Mouse (Mus musculus) myocyte (in vitro differentiated cells): Measurements from ENCODE around the gene Dynlt1c. TPM values are rescaled to one million over a fixed set of nuclear protein-coding genes. Genes with fewer than 3 reads are reported as not detected.
A peak's percentile ranks its signal among the peaks of the same experiment; 100 is the strongest.
"Not testable (repeated sequence)": the region's sequence is repeated elsewhere in the genome, so short reads cannot be mapped to it uniquely, and the experiment has no call there.

Source experiments
- H3K27me3 ChIP-seq: one replicate; pipeline ENCODE4 v1.6.1; 2011; ENCODE audit not compliant: control insufficient read depth, insufficient read depth, insufficient read length
- H3K36me3 ChIP-seq: one replicate; pipeline ENCODE4 v1.6.1; 2011; ENCODE audit not compliant: control insufficient read depth, insufficient read depth
- H3K4me2 ChIP-seq: one replicate; pipeline ENCODE4 v1.6.1; 2011; ENCODE audit warnings: low read depth, control low read depth
- H3K4me3 ChIP-seq: one replicate; pipeline ENCODE4 v1.5.1; 2011; ENCODE audit warnings: mild to moderate bottlenecking, control low read depth, moderate library complexity
- H3K79me2 ChIP-seq: one replicate; pipeline ENCODE4 v1.6.1; 2011; ENCODE audit not compliant: control insufficient read depth, insufficient read depth
- H3ac ChIP-seq: one replicate; pipeline ENCODE4 v1.6.1; 2011; ENCODE audit not compliant: control insufficient read depth, insufficient read length
- CEBPB ChIP-seq: IDR thresholded peaks from 2 replicates; pipeline ENCODE4 v1.6.1; 2011; ENCODE audit warnings: mild to moderate bottlenecking, moderate library complexity; ENCODE audit not compliant: poor library complexity, insufficient read depth, severe bottlenecking
- POLR2A ChIP-seq: IDR thresholded peaks from one replicate; pipeline ENCODE4 v1.6.1; 2011; ENCODE audit warnings: low read depth, mild to moderate bottlenecking, control low read depth, moderate library complexity; ENCODE audit not compliant: insufficient read length
- POLR2AphosphoS2 ChIP-seq: IDR thresholded peaks from one replicate; pipeline ENCODE4 v1.6.1; 2011; ENCODE audit warnings: low read depth, control low read depth; ENCODE audit not compliant: insufficient read length
- polyA plus RNA-seq: library from polyadenylated mRNA; unstranded; fragments of >200 nt; fragmentation: generic; extraction: Trizol; gene quantifications from one replicate; pipeline ENCODE4 v1.2.1, GENCODE M21; 2012; ENCODE audit warnings: missing spikeins

Dynlt1c gene
- 11.4 TPM for polyA plus RNA-seq

DNA sequence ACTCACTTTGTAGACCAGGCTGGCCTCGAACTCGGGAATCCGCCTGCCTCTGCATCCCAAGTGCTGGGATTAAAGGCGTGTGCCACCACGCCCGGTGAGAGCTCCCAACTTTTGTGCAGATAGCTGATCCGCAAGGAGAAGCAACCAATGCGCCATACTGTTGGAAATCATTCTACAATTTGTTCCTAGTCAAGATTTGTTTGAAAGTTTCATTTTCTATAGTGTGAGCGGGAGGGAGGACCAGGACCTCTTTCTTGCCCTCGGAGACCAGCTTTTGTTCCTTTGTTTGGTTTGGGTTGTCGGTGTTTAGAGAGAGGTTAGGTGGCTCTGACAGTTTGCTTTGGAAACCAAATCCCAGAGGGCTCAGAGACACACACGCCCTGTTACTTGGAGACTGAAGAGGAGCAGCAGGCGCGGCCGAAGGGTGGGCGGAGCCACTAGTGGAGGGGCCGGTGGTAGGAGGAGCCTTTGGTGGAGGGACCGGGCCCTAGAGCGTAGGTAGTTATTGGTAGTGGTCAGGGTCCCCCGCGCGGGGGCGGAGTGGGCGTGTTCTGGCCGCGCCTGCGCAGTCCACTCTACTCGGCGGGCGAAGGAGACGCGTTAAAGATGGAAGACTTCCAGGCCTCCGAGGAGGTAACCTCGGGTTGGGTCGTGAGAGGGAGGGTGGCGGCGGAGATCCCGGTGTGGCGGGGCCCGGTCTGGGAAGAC is at the start of gene Dynlt1c:
TSS of gene Dynlt1c (plus strand) at position 468 of the 708 bp plus-strand sequence.
- H3K27me3 ChIP-seq, H3K79me2 ChIP-seq, H3ac ChIP-seq, H3K36me3 ChIP-seq: not testable (repeated sequence)
- TF ChIP-seq POLR2A (peak; percentile 53), POLR2AphosphoS2 (peak; percentile 38)
- H3K4me3 ChIP-seq: peak within 1 kb of the TSS; percentile 19
- peak within 1 kb of the TSS; percentile 90 for H3K4me2 ChIP-seq

DNA sequence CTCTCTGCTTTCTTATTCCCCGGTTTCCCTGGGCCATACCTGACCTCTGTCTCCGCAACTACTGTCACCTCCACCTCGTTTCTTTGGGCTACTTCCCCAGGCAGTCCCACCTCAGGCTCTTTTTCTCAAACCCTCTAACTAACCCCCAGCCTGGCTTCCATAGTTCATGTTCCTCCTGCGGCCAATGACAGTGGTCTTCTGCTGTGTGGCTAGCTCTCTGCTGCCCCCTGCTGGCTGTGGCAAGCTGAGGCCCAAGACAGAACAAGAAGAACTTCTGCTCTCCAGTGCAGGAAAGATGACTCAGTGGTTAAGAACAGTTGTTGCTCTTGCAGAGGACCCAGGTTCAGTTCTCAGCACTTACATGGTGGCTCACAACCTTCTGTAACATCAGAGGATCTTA is 47.7 kb upstream of the Dynlt1c start:
- H3ac ChIP-seq, H3K27me3 ChIP-seq, H3K36me3 ChIP-seq, H3K79me2 ChIP-seq, H3K4me3 ChIP-seq, H3K4me2 ChIP-seq: not testable (repeated sequence)

DNA sequence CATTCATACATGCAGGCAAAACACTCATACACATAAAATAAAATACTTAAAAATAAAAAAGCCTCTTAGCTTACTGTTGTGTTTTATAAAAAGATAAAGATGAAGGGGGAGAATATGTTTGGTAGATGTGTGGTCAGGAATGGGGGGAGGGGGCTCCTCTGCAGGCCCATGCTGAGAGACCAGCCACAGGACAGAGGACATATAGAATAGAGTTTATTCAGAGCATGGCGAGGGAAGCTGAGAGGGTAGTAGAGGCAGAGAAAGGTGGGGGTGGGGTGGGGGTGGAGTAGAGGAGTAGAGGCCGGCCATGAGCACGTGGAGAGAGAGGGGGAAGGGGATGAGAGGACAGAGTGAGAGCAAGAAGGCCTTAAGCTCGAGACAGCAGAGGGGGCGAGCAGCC is 47.2 kb upstream of the Dynlt1c start:
- not testable (repeated sequence) for H3ac ChIP-seq, H3K4me2 ChIP-seq, H3K36me3 ChIP-seq, H3K27me3 ChIP-seq, H3K79me2 ChIP-seq, H3K4me3 ChIP-seq

GRCm38 (mm10) chr17:6559447-6560133 is 41.9 kb upstream of the Dynlt1c start:
- not testable (repeated sequence) for H3K27me3 ChIP-seq, H3ac ChIP-seq, H3K79me2 ChIP-seq, H3K4me3 ChIP-seq, H3K36me3 ChIP-seq, H3K4me2 ChIP-seq

DNA sequence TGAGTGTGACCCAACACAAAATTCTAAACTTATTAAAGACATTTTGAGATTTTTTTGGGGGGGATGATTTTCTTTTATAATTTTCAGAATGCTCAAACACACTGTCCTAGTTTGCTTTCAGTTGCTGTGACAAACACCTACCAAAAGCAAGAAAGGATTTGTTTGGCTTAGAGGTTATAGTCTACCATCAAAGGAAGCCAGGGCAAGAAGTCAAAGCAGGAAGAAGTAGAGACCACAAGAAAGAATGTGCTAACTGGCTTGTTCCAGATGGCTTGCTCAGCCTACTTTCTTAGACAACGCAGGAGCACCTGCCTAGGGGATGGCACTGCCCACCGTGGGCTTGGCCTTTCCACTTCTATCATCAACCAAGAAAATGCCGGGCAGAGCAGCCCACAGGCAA is 36.6 kb upstream of the Dynlt1c start:
- H3K4me2 ChIP-seq, H3K79me2 ChIP-seq, H3K27me3 ChIP-seq, H3K4me3 ChIP-seq, H3K36me3 ChIP-seq, H3ac ChIP-seq: not testable (repeated sequence)

DNA sequence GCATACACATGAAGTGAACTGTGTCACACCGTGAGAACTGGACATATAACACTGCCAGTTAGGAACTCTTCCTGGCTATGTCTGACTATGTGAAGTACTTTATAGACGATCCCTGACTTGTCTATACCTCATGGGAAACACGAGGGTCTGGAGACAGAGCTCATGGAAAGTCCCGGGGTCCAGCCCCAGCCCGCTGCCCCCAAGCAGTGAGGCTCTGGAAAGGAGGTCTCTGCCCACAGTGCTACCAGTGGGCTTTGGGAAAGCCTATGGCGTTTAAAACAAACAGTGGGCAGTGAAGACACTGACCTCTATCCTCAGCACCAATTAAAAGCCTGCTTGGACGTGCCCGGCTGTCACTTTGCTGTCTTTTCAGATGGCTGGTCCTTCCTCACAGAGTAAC is 33.6 kb upstream of the Dynlt1c start:
- H3ac ChIP-seq, H3K27me3 ChIP-seq, H3K4me2 ChIP-seq, H3K36me3 ChIP-seq, H3K4me3 ChIP-seq, H3K79me2 ChIP-seq: not testable (repeated sequence)

GRCm38 (mm10) chr17:6571296-6571695 is 30.2 kb upstream of the Dynlt1c start:
- H3K4me3 ChIP-seq, H3ac ChIP-seq, H3K36me3 ChIP-seq, H3K4me2 ChIP-seq, H3K79me2 ChIP-seq, H3K27me3 ChIP-seq: not testable (repeated sequence)

GRCm38 (mm10) chr17:6572202-6572601 is 29.3 kb upstream of the Dynlt1c start:
- not testable (repeated sequence) for H3K36me3 ChIP-seq, H3K27me3 ChIP-seq
- peak; percentile 82 for TF ChIP-seq CEBPB

DNA sequence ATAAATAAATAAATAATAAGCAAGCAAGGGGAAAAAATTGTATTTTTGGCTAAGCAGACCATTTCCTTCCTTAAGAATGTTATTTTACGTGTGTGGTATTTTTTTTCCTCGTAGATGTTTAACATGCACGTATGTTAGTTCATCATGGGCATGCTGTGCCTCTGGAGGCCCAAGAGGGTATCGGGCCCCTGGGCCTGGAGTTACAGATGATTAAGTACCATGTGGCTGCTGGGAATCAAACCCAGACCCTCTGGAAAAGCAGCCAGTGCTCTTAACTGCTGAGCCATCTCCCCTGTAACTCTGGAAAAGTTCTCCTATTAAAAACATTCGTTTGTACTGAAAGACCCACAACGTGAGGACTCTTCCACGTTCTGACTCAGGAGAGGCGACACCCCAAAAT is 26.1 kb upstream of the Dynlt1c start:
- H3K27me3 ChIP-seq, H3K4me2 ChIP-seq, H3K4me3 ChIP-seq, H3K79me2 ChIP-seq, H3ac ChIP-seq, H3K36me3 ChIP-seq: not testable (repeated sequence)

More at GRCm38 (mm10) chr17:6572202-6572601, 29.3 kb upstream of the Dynlt1c start:
- not testable (repeated sequence) for H3K4me2 ChIP-seq, H3ac ChIP-seq, H3K79me2 ChIP-seq, H3K4me3 ChIP-seq

DNA sequence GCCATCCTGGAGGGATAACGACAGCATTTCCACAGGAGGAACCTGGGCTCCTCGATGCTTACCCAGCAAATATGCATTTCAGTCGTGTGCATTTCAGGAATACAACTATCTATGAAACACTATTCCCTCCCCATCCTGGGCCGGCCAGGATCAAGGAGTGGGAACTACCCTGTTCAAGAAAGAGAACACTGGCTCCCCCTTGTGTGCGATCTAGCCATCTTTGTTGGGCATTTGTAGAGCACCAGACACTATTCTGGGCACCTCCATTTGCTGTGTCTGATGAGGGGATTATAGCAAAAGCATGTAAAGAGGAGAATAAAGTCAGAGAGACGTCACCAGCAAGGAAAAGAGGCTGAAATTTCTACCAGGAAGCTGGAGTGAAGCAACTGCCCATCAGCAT is 12.8 kb upstream of the Dynlt1c start:
- not testable (repeated sequence) for H3K79me2 ChIP-seq, H3K36me3 ChIP-seq, H3K4me3 ChIP-seq, H3K4me2 ChIP-seq, H3ac ChIP-seq, H3K27me3 ChIP-seq

DNA sequence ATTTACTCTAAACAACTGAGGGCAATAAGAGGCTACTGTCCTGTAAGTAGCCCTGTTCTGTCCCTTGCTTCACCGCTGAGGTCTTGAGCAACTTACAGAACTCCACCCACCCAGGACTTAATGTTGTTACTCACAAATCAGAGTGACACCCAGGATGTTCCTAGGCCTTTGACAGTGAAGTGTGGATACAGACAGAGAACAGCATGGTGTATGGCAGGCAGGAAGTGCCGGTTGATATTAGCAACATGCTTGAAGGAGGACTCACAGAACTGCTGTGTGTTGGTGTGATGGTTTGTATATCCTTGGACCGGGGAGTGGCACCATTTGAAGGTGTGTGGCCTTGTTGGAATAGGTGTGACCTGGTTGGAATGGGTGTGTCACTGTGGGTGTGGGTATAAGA is 9.4 kb upstream of the Dynlt1c start:
- not testable (repeated sequence) for H3K27me3 ChIP-seq, H3K79me2 ChIP-seq, H3K4me3 ChIP-seq, H3ac ChIP-seq, H3K4me2 ChIP-seq, H3K36me3 ChIP-seq

GRCm38 (mm10) chr17:6593896-6594295 is 7.6 kb upstream of the Dynlt1c start:
- H3K4me3 ChIP-seq, H3K4me2 ChIP-seq, H3ac ChIP-seq, H3K79me2 ChIP-seq, H3K36me3 ChIP-seq, H3K27me3 ChIP-seq: not testable (repeated sequence)
